Mouse (Mus musculus): Measurements from ENCODE around the gene Atp2a2.

DNA sequence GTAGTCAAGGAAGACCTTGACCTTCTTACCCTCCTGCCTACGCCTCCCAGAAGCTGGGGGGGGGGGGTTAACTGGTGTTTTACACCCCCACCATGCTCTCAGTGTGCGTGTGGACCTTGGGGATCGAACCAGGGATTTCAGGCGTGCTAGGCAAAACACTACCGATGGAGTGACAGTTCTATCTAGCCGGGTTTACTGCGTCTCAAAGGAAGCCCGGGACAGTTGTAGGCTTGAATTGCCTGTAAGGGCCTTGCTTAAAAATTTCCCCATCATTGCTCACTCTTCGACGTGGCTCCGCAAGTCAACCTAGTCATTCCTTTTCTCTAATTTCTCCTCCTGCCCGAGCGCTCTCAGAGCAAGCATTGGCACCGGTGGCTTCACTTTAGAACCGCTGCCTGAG is 78.9 kb downstream of the Atp2a2 start:
- no peak for TF ChIP-seq CTCF (IDR thresholded peaks at IDR 0.05; ENCODE audit: low read depth, low read length)
- TF ChIP-seq POLR2A (IDR thresholded peaks at IDR 0.05; ENCODE audit: borderline replicate concordance, low read depth, low read length), result no peak

Measured in bone marrow macrophage, adult 2 months (primary cell).